Mouse (Mus musculus) ovary, adult 18-20 months (tissue): ENCODE data around the gene Gmppa.

ENCODE experiments used
- DNase-seq: peaks from one replicate; pipeline ENCODE4 v3.0.0; 2022; ENCODE audit warnings: low spot score, mixed read lengths

Gmppa gene

GRCm38 (mm10) chr1:75487405-75488161 is 51.9 kb downstream of the Gmppa start:
- DNase-seq = peak; percentile 62

- no peak for DNase-seq
Observed at GRCm38 (mm10) chr1:75490785-75491551, 55.2 kb downstream of the Gmppa start.

- no peak for DNase-seq
Observed at GRCm38 (mm10) chr1:75492579-75493170, 56.9 kb downstream of the Gmppa start.
